Mouse (Mus musculus): ENCODE measurements around the gene Mid1. TPM values are rescaled to one million over a fixed set of nuclear protein-coding genes. Genes with fewer than 3 reads are reported as not detected.
"Not testable (repeated sequence)": the region's sequence is repeated elsewhere in the genome, so short reads cannot be mapped to it uniquely, and the experiment has no call there.

Gene Mid1
- total RNA-seq, 1 experiment, result 201 TPM

DNA sequence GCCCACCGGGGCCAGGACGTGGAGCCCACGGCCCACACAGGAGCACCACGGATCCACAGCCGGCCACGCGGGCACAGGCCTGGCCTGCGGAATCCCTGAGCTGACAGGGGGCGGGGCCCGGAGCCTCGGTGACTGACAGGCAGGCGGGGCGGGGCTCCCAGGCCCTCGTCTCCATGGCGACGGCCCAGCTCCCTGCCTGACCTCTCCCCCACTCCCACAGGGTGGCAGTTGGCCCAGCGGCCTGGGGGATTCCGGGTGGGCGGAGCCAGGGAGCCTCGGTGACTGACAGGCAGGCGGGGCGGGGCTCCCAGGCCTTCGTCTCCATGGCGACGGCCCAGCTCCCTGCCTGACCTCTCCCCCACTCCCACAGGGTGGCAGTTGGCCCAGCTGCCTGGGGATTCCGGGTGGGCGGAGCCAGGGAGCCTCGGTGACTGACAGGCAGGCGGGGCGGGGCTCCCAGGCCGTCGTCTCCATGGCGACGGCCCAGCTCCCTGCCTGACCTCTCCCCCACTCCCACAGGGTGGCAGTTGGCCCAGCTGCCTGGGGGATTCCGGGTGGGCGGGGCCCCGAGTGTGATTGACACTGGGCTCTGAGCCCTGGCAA is 313.0 kb downstream of the Mid1 start:
- H3K36me3 ChIP-seq (ENCODE audit: control insufficient read depth, insufficient read depth, low read length, poor library complexity, severe bottlenecking); H3K9me3 ChIP-seq (ENCODE audit: control insufficient read depth, insufficient read depth, low read depth, low read length); in situ Hi-C loops (cut with MboI; ENCODE audit: low sequenced_read_pairs in 2 of 2, unreplicated experiment in 2 of 2): not testable (repeated sequence)
- Histone ChIP-seq H3K27ac (ENCODE audit: insufficient read depth, low read depth, low read length, poor library complexity, severe bottlenecking) (peak overlapping the region; percentile 1; the same call in 1 of the 2 replicates), H3K4me3 (ENCODE audit: insufficient read depth in 1 of 2, low read depth in 1 of 2, low read length in 2 of 2, poor library complexity in 1 of 2, severe bottlenecking in 1 of 2) (peak overlapping the region; percentile 53 to 56), H3K4me1 (ENCODE audit: control insufficient read depth in 2 of 2, insufficient read depth in 2 of 2, low read length in 2 of 2, poor library complexity in 1 of 2) (peaks cover 3 to 13% of the 10 kb centered on the region in 2 experiments; a peak in 3 of 4 replicates), H3K9ac (ENCODE audit: insufficient read depth, low read depth, low read length, poor library complexity, severe bottlenecking) (peak overlapping the region; percentile 31)
- DNase-seq (ENCODE audit: low read depth, low spot score), result peak; percentile 100

DNA sequence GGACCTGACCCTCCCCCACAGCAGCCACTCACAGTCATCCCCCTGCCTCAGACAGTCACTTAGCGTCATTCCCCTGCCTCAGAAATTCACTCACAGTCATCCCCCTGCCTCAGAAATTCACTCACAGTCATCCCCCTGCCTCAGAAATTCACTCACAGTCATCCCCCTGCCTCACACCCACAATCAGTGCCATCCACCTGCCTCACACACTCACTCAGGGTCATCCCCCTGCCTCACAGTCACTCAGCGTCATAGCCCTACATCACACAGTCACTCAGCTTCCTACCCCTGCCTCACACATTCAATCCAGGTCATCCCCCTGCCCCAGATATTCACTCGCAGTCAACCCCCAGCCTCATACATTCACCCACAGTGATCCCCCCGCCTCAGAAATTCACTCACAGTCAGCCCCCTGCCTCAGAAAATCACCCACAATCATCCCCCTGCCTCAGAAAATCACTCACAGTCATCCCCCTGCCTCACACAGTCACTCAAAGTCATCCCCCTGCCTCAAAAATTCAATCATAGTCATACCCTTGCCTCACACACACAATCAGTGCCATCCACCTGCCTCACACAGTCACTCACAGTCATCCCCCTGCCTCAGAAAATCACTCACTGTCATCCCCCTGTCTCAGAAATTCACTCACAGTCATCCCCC is 313.7 kb downstream of the Mid1 start:
- H3K9me3 ChIP-seq (ENCODE audit: control insufficient read depth, insufficient read depth, low read depth, low read length); H3K4me3 ChIP-seq (ENCODE audit: insufficient read depth in 1 of 2, low read depth in 1 of 2, low read length in 2 of 2, poor library complexity in 1 of 2, severe bottlenecking in 1 of 2); DNase-seq (ENCODE audit: low read depth, low spot score); in situ Hi-C loops (cut with MboI; ENCODE audit: low sequenced_read_pairs in 2 of 2, unreplicated experiment in 2 of 2); H3K36me3 ChIP-seq (ENCODE audit: control insufficient read depth, insufficient read depth, low read length, poor library complexity, severe bottlenecking): not testable (repeated sequence)
- H3K9ac ChIP-seq (ENCODE audit: insufficient read depth, low read depth, low read length, poor library complexity, severe bottlenecking), result peak overlapping the region; percentile 0; the same call in 1 of the 2 replicates
- H3K27ac ChIP-seq (ENCODE audit: insufficient read depth, low read depth, low read length, poor library complexity, severe bottlenecking), result peak overlapping the region; percentile 2
- H3K4me1 ChIP-seq (ENCODE audit: control insufficient read depth in 2 of 2, insufficient read depth in 2 of 2, low read length in 2 of 2, poor library complexity in 1 of 2), result peaks cover 3 to 13% of the 10 kb centered on the region in 2 experiments; a peak in 3 of 4 replicates

DNA sequence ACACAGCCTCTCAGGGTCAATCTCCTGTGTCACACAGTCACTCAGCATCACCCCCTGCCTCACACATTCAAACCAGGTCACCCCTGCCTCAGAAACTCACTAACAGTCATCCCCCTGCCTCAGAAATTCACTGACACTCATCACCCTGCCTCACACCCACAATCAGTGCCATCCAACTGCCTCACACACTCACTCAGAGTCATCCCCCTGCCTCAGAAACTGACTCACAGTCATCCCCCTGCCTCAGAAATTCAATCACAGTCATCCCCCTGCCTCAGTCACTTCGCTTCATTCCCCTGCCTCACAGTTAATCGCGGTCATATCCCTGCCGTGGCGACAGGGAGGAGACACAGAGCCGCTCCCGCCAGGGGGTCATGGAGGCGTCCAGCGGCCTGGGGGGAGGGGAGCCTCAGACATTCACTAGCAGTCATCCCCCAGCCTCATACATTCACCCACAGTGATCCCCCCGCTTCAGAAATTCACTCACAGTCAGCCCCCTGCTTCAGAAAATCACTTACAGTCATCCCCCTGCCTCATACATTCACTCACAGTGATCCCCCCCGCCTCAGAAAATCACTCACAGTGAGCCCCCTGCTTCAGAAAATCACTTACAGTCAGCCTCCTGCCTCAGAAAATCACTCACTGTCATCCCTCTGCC is 314.4 kb downstream of the Mid1 start:
- H3K9me3 ChIP-seq (ENCODE audit: control insufficient read depth, insufficient read depth, low read depth, low read length); H3K4me3 ChIP-seq (ENCODE audit: insufficient read depth in 1 of 2, low read depth in 1 of 2, low read length in 2 of 2, poor library complexity in 1 of 2, severe bottlenecking in 1 of 2); in situ Hi-C loops (cut with MboI; ENCODE audit: low sequenced_read_pairs in 2 of 2, unreplicated experiment in 2 of 2); H3K36me3 ChIP-seq (ENCODE audit: control insufficient read depth, insufficient read depth, low read length, poor library complexity, severe bottlenecking): not testable (repeated sequence)
- DNase-seq (ENCODE audit: low read depth, low spot score), result peak; percentile 87
- Histone ChIP-seq H3K27ac (ENCODE audit: insufficient read depth, low read depth, low read length, poor library complexity, severe bottlenecking) (peak overlapping the region; percentile 2), H3K9ac (ENCODE audit: insufficient read depth, low read depth, low read length, poor library complexity, severe bottlenecking) (peak overlapping the region; percentile 0; the same call in 1 of the 2 replicates), H3K4me1 (ENCODE audit: control insufficient read depth in 2 of 2, insufficient read depth in 2 of 2, low read length in 2 of 2, poor library complexity in 1 of 2) (peaks cover 6 to 14% of the 10 kb centered on the region in 2 experiments; a peak in 3 of 4 replicates)

DNA sequence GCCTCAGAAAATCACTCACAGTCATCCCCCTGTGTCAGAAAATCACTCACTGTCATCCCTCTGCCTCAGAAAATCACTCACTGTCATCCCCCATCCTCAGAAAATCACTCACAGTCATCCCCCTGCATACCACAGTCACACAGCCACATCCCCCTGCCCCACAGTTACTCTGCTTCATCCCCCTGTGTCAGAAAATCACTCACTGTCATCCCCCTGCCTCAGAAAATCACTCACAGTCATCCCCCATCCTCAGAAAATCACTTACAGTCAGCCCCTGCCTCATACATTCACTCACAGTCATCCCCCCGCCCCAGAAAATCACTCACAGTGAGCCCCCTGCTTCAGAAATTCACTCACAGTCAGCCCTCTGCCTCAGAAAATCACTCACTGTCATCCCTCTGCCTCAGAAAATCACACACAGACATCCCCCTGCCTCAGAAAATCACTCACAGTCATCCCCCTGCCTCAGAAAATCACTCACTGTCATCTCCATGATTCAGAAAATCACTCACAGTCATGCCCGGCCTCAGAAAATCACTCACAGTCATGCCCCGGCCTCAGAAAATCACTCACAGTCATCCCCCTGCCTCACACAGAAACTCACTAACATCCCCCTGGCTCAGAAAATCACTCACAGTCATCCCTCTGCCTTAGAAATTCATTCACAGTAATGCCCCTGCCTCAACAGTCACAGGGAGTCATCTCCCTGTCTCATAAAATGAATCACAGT is 315.1 kb downstream of the Mid1 start:
- DNase-seq (ENCODE audit: low read depth, low spot score); H3K27ac ChIP-seq (ENCODE audit: insufficient read depth, low read depth, low read length, poor library complexity, severe bottlenecking); H3K36me3 ChIP-seq (ENCODE audit: control insufficient read depth, insufficient read depth, low read length, poor library complexity, severe bottlenecking); H3K9ac ChIP-seq (ENCODE audit: insufficient read depth, low read depth, low read length, poor library complexity, severe bottlenecking); H3K9me3 ChIP-seq (ENCODE audit: control insufficient read depth, insufficient read depth, low read depth, low read length); in situ Hi-C loops (cut with MboI; ENCODE audit: low sequenced_read_pairs in 2 of 2, unreplicated experiment in 2 of 2); H3K4me3 ChIP-seq (ENCODE audit: insufficient read depth in 1 of 2, low read depth in 1 of 2, low read length in 2 of 2, poor library complexity in 1 of 2, severe bottlenecking in 1 of 2): not testable (repeated sequence)
- peaks cover 6 to 16% of the 10 kb centered on the region in 2 experiments; a peak in 3 of 4 replicates for H3K4me1 ChIP-seq (ENCODE audit: control insufficient read depth in 2 of 2, insufficient read depth in 2 of 2, low read length in 2 of 2, poor library complexity in 1 of 2)

DNA sequence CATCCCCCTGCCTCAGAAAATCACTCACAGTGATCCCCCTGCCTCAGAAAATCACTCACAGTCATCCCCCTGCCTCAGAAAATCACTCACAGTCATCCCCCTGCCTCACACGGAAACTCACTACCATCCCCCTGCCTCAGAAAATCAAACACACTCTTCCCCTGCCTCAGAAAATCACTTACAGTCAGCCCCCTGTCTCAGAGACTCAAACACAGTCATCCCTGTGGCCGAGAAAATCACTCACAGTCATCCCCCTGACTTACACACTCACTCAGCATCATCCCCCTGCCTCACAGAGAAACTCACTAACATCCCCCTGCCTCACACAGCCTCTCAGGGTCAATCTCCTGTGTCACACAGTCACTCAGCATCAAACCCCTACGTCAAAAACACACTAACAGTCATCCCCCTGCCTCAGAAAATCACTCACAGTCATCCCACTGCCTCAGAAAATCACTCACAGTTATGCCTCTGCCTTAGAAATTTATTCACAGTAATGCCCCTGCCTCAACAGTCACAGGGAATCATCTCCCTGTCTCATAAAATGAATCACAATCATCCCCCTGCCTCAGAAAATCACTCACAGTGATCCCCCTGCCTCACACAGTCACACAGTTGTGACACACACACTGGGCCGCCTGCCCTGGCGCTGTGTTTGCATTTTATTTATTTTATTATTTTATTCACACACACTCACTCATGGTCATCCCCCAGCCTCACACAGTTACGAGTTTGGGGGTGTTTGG is 315.8 kb downstream of the Mid1 start:
- Histone ChIP-seq H3K4me1 (ENCODE audit: control insufficient read depth in 2 of 2, insufficient read depth in 2 of 2, low read length in 2 of 2, poor library complexity in 1 of 2) (peaks cover 6 to 16% of the 10 kb centered on the region in 2 experiments; a peak in 3 of 4 replicates), H3K27ac (ENCODE audit: insufficient read depth, low read depth, low read length, poor library complexity, severe bottlenecking) (peak overlapping the region; percentile 50), H3K9ac (ENCODE audit: insufficient read depth, low read depth, low read length, poor library complexity, severe bottlenecking) (peak overlapping the region; percentile 4; the same call in 1 of the 2 replicates)
- DNase-seq (ENCODE audit: low read depth, low spot score), result peak; percentile 55
- in situ Hi-C loops (cut with MboI; ENCODE audit: low sequenced_read_pairs in 2 of 2, unreplicated experiment in 2 of 2); H3K4me3 ChIP-seq (ENCODE audit: insufficient read depth in 1 of 2, low read depth in 1 of 2, low read length in 2 of 2, poor library complexity in 1 of 2, severe bottlenecking in 1 of 2); H3K9me3 ChIP-seq (ENCODE audit: control insufficient read depth, insufficient read depth, low read depth, low read length); H3K36me3 ChIP-seq (ENCODE audit: control insufficient read depth, insufficient read depth, low read length, poor library complexity, severe bottlenecking): not testable (repeated sequence)

DNA sequence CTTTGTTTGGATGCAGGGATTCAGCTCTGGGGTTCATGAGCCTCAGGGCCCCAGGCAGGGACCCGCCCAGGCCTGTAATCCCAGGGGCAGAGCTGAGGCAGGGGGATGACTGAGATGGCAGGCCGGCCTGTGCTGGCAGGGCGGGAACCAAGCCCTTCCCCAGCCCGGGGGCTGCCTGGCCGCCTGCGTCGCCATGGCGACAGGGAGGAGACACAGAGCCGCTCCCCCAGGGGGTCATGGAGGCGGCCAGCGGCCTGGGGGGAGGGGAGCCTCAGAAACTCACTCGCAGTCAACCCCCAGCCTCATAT is 316.3 kb downstream of the Mid1 start:
- H3K9me3 ChIP-seq (ENCODE audit: control insufficient read depth, insufficient read depth, low read depth, low read length); in situ Hi-C loops (cut with MboI; ENCODE audit: low sequenced_read_pairs in 2 of 2, unreplicated experiment in 2 of 2); H3K4me3 ChIP-seq (ENCODE audit: insufficient read depth in 1 of 2, low read depth in 1 of 2, low read length in 2 of 2, poor library complexity in 1 of 2, severe bottlenecking in 1 of 2); H3K9ac ChIP-seq (ENCODE audit: insufficient read depth, low read depth, low read length, poor library complexity, severe bottlenecking); DNase-seq (ENCODE audit: low read depth, low spot score); H3K36me3 ChIP-seq (ENCODE audit: control insufficient read depth, insufficient read depth, low read length, poor library complexity, severe bottlenecking): not testable (repeated sequence)
- H3K27ac ChIP-seq (ENCODE audit: insufficient read depth, low read depth, low read length, poor library complexity, severe bottlenecking), result peak overlapping the region; percentile 50; the same call in 1 of the 2 replicates
- peaks cover 6 to 16% of the 10 kb centered on the region in 2 experiments; a peak in 3 of 4 replicates for H3K4me1 ChIP-seq (ENCODE audit: control insufficient read depth in 2 of 2, insufficient read depth in 2 of 2, low read length in 2 of 2, poor library complexity in 1 of 2)

DNA sequence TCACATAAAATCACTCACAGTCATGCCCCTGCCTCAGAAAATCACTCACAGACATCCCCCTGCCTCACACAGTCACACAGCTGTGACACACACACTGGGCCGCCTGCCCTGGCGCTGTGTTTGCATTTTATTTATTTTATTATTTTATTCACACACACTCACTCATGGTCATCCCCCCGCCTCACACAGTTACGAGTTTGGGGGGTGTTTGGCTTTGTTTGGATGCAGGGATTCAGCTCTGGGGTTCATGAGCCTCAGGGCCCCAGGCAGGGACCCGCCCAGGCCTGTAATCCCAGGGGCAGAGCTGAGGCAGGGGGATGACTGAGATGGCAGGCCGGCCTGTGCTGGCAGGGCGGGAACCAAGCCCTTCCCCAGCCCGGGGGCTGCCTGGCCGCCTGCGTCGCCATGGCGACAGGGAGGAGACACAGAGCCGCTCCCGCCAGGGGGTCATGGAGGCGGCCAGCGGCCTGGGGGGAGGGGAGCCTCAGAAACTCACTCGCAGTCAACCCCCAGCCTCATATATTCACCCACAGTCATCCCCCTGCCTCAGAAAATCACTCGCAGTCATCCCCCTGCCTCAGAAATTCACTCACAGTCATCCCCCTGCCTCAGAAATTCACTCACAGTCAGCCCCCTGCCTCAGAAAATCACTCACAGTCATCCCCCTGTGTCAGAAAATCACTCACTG is 317.7 kb downstream of the Mid1 start:
- H3K9me3 ChIP-seq (ENCODE audit: control insufficient read depth, insufficient read depth, low read depth, low read length); DNase-seq (ENCODE audit: low read depth, low spot score); H3K27ac ChIP-seq (ENCODE audit: insufficient read depth, low read depth, low read length, poor library complexity, severe bottlenecking); H3K9ac ChIP-seq (ENCODE audit: insufficient read depth, low read depth, low read length, poor library complexity, severe bottlenecking); in situ Hi-C loops (cut with MboI; ENCODE audit: low sequenced_read_pairs in 2 of 2, unreplicated experiment in 2 of 2); H3K4me3 ChIP-seq (ENCODE audit: insufficient read depth in 1 of 2, low read depth in 1 of 2, low read length in 2 of 2, poor library complexity in 1 of 2, severe bottlenecking in 1 of 2); H3K36me3 ChIP-seq (ENCODE audit: control insufficient read depth, insufficient read depth, low read length, poor library complexity, severe bottlenecking): not testable (repeated sequence)
- peaks cover 13 to 21% of the 10 kb centered on the region in 2 experiments for H3K4me1 ChIP-seq (ENCODE audit: control insufficient read depth in 2 of 2, insufficient read depth in 2 of 2, low read length in 2 of 2, poor library complexity in 1 of 2)
